Mouse (Mus musculus) gastrocnemius, adult 2 months (tissue): ENCODE data around the gene Gm14862. TPM values are rescaled to one million over a fixed set of nuclear protein-coding genes. Genes with fewer than 3 reads are reported as not detected.
"Not testable (repeated sequence)": the region's sequence is repeated elsewhere in the genome, so short reads cannot be mapped to it uniquely, and the experiment has no call there.

Source experiments
- DNase-seq: peaks from one replicate; pipeline ENCODE4 v3.0.0; 2022
- H3K27ac ChIP-seq: fragments of 200-600 bp; 2 replicates; pipeline ENCODE4 v1.8.1; 2022; ENCODE audit warnings: mild to moderate bottlenecking
- H3K4me3 ChIP-seq: fragments of 200-600 bp; 2 replicates; pipeline ENCODE4 v1.8.1; 2022; ENCODE audit warnings: mild to moderate bottlenecking, moderate library complexity
- CTCF ChIP-seq: fragments of 200-600 bp; IDR thresholded peaks from 2 replicates; pipeline ENCODE4 v1.8.1; 2022; ENCODE audit warnings: antibody characterized with exemption, mild to moderate bottlenecking, moderate library complexity
- intact Hi-C: fragments of 180-260 bp; cut with DNase I; formaldehyde crosslinking; loops from one replicate; pipeline ENCODE4 v1.15.1; 2025
- long read RNA-seq, 2 experiments: library from polyadenylated mRNA; stranded (forward); transcript quantifications; one replicate each; pipeline ENCODE4 v2.0.0; 2021
- total RNA-seq, 2 experiments: library from RNA; stranded (reverse); gene quantifications; 2 replicates each; pipeline ENCODE4 v1.2.3; 2021

Gm14862 gene
- total RNA-seq: not detected
- long read RNA-seq, experiment 1: 0 reads
- long read RNA-seq, experiment 2: 0 reads

DNA sequence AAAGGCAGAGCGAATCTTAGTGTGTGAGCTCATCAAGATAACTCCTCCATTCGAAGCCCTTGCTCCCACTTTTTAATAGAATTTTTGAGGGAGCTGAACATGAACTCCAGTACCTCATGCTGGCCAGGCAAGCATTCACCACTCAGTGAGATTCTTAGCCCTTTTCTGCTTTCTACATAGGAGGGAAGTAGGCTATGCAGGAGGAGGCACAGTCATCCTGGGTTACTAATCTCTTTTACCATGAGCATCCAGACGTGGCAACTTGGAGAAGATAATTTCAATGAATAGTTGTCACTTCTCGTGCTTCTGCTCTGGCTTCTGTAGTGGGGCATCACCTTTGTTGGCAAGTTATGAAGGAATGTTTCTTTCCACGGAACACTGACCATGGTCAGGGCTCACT is at the start of gene Gm14862:
Gene Gm14862, minus strand, starts transcription at position 134 of the 400 bp plus-strand sequence.
- no peak within 1 kb of the TSS for H3K27ac ChIP-seq
- intact Hi-C loops: no loop called here
- no peak for DNase-seq
- no peak for TF ChIP-seq CTCF
- no peak within 1 kb of the TSS for H3K4me3 ChIP-seq

DNA sequence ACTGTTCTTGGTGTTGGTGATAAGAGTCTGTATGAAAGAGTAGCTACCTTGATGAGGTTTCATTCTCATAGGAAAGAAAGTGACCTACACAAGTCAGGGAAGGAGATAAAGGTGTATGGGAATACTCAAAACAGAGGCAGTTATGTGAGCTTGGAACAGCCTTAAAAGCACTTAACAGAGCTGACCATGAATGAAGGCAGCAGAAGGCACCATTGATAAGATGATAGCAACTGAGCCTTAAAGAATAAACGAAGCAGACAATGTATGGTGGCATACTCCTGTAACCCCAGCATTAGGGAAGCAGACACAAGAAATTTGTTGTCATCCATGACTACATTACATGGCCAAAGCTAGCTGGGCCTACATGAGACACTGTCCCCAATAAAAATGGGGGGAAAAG is 46.8 kb upstream of the Gm14862 start:
- TF ChIP-seq CTCF: no peak
- intact Hi-C loops: no loop called here
- Histone ChIP-seq H3K27ac (no peak overlapping the region), H3K4me3 (no peak overlapping the region)
- DNase-seq: no peak

DNA sequence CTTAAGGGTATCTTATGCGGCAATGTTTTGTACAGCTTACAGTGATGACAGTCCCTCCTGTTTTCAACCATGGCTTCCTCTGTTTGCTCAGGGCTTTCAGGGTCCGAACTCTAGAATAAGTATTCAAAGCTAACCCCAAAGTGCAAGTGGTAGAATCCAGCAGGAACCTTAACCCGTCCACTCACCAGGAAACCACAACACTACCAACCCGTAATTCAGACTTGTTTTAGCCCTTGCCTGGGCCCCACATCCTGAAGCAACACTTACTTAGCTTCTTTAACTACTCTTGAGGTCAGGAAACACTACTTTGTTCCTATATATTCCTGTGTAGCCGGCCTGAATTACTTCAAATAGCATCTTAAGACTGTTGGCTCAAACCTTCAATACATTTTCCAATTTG is 46.1 kb upstream of the Gm14862 start:
- intact Hi-C loops: no loop called here
- TF ChIP-seq CTCF: no peak
- DNase-seq: no peak
- Histone ChIP-seq H3K27ac (no peak overlapping the region), H3K4me3 (no peak overlapping the region)

DNA sequence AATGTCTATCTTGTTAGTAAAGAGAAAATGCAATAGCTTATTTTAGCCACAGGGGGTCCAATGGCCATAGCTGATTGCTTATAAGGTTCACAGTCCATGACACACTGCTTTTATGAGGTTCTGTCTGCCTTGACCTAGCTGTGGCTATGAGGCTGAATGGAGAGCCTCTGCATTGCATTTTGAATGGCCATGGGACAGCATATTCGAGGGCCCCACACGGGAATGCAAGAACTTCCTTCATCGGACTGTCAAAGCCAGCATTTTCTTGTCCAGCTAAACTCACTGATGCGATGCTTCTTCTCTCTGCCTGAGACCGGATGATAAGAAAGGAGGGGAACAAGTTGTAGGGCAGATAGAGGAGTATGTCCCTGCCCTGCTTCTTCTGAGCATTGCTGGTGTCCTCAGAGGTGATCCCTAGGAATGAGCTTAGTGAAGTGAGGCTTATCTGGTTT is 41.7 kb upstream of the Gm14862 start:
- Histone ChIP-seq H3K4me3 (no peak overlapping the region), H3K27ac (no peak overlapping the region)
- intact Hi-C loops: no loop called here
- TF ChIP-seq CTCF: no peak
- DNase-seq: no peak

DNA sequence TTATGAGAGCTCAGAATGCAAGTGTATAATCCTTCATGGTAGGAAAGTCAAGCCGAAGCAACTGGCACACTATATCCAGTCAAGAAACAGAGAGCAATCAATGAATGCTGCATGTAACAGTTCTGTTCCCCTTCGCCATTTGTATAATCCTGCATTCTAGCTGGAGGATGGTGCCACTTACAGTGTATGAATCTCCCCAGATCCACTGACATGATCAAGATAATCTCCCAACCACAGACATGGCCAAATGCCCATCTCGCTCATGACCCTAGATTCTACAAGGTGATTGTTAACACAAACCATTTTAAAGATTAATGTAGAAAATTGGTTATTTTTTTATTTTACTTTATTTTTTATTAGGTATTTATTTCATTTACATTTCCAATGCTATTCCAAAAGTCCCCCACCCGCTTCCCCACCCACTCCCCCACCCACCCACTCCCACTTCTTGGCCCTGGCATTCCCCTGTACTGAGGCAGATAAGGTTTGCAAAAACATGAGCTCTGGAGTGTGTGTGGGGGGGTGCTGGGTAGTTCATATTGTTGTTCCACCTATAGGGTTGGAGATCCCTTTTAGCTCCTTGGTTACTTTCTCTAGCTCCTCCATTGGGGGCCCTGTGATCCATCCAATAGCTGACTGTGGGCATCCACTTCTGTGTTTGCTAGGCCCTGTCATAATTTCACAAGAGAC is 36.6 kb upstream of the Gm14862 start:
- intact Hi-C loops: loop anchor here (5.0 kb wide), 1 partner anchor 264 kb away; no protein-coding TSS in a partner anchor
- not testable (repeated sequence) for H3K4me3 ChIP-seq, DNase-seq, H3K27ac ChIP-seq

DNA sequence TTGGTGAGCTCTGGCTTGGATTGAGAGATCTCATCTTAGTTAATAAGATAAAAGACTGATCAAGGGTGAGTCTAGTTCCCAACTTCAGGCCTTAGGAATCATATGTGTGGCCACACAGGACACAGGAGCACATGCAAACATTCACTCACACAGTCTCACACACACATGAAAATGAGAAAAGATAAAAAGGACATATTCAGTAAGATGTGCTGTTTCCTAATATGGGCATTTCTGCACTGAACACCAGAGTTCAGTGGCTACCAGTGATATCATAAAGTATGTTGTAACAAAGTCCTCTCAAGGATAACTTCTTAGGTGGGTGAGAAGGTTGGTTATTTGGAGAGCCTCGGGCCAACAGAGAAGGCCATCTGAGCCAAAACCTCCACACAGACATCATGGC is 26.8 kb upstream of the Gm14862 start, which contains the start of gene H2al1m:
Gene H2al1m, plus strand, starts transcription at position 301 of the 400 bp plus-strand sequence.
- intact Hi-C loops, DNase-seq, H3K27ac ChIP-seq, H3K4me3 ChIP-seq: not testable (repeated sequence)

DNA sequence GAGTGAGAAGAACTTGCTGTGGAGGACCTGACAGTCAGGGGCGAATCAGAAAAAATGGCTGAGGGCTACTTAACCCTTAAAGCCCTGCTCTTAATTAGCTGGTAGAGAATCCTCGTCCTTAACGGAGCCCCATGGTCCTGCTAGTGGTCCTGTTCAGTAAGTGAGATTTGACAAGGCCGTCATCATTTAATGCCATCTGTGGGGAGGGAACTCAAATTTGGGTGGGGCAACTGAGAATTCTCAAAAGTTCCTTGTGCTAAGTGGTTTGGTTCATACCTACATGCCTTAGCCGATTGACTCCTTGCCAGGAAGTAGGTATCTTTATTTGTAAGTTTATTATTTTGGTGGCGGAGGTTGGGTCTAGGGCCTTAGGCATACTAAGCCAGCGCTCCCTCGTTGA is 17.6 kb upstream of the Gm14862 start:
- no peak for DNase-seq
- no peak overlapping the region for H3K27ac ChIP-seq
- intact Hi-C loops: no loop called here
- TF ChIP-seq CTCF: no peak
- no peak overlapping the region for H3K4me3 ChIP-seq

DNA sequence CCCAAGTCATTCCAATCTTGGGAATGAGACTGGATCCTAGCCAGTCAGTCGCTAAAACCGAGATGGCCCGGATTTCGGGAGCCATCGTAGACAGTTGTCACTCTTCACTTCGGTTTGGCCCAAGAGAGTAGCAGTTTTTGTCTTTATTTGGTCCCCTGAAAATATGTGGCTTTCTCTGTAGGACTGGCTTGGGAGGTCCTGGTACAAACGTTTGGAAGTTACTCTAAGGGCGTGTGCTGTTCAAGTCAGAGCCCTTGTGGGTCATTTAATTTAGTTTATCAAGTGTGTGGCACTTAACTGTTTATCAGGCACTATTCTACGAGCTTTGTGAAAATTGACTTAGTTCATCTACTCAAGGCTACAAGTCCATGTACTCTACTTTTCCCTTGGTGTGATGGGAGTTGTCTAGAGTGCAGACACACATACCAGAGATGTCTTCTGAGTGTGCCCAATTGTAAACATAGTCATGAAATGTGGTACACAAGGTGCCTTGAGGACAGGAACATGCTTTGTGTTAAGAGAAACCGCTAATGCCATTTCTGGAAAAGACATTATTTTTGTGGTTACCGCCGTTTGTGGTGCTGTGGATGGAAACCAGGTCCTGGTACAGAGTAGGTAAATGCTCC is 16.8 kb upstream of the Gm14862 start:
- DNase-seq: no peak
- Histone ChIP-seq H3K4me3 (peak overlapping the region; percentile 83), H3K27ac (peak overlapping the region; percentile 84)
- intact Hi-C loops: no loop called here
- TF ChIP-seq CTCF: no peak

DNA sequence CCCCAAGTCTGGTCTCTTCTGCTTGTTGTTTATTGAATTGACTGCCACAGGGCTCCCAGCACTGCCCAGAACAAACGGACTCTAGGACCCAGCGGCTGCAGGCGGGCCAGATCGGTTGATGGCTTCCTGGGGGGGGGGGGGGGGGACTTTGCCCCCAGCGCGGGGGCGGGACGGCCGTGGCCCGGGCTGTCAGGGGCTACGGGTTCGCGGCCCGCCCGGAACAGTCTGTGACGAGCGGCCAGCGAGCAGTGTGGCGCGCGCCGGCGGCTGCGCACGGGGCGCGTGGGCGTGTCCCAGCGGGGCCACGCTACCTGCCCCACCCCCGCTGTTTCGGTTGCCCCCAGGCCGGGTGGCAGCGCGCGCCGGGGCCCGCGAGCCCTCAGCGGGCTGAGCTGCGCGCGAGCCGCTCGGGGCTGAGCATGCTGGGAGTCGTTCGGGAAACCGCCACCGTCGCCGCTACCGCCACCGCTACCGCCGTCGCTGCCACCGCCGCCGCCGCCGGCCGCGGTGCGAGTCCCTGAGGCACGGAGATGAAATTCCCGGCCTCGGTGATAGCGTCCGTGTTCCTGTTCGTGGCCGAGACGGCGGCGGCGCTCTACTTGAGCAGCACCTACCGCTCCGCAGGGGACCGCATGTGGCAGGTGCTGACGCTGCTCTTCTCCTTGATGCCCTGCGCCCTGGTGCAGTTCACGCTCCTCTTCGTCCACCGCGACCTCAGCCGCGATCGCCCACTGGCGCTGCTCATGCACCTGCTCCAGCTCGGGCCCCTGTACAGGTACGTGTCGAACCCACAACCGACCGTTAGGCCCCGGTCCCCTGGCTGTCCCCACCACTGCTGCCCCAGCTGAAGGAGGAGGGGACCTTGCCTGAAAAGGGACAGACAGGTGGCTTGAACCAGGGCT is 16.0 kb upstream of the Gm14862 start, which contains the start of gene Xk:
Gene Xk, plus strand, starts transcription at position 297 of the 902 bp plus-strand sequence.
- Histone ChIP-seq H3K4me3 (peak within 1 kb of the TSS; percentile 83), H3K27ac (peak within 1 kb of the TSS; percentile 84)
- intact Hi-C loops: no loop called here
- DNase-seq: peak; percentile 71
- TF ChIP-seq CTCF: no peak

DNA sequence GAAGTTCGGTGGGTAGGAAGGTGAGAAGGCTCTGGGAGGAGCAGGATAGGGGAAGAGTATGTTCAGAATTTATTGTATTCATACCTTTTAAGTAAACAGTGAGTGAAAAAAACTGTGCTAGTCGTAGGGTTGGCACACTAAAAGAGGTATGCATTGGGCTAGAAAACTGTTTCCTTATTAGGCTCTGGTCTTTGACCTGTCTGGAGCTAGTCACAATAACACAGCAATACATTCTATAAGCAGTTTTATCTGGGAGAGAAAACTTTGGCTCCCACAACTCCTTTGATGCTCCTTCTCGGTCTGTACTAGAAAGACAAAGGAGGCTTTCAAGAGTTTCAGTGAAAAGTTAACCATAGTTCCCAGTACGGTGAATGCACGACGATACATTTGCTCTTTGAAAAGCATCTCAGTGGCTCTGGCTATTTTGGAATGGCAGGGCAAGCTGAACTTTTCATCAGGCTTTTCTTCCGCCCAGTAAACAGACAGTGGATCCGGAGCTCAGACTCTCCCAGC is 15.3 kb upstream of the Gm14862 start:
- intact Hi-C loops: no loop called here
- Histone ChIP-seq H3K4me3 (peak overlapping the region; percentile 83), H3K27ac (peak overlapping the region; percentile 84)
- no peak for TF ChIP-seq CTCF
- no peak for DNase-seq

DNA sequence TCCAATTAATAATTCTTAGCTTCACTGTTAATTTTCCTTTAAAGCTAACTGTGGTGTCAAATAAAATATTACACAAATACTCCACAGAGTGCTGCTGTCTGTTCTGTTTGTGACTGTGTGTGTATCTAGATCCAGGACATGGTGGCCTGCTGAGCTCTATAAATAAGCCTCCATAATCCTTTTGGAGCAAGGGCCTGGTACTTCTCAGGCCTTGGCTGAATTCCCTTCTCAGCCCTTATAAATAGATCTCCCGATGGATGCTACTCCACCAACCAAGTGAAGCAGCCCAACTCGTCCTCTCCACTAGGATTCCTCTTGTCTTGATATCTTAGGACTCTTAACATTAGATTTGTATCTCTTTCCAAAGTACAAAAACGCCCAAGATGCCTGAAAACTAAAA is 14.4 kb upstream of the Gm14862 start:
- intact Hi-C loops: no loop called here
- H3K27ac ChIP-seq: peak overlapping the region; percentile 84
- no peak overlapping the region for H3K4me3 ChIP-seq
- DNase-seq: peak; percentile 25
- no peak for TF ChIP-seq CTCF

DNA sequence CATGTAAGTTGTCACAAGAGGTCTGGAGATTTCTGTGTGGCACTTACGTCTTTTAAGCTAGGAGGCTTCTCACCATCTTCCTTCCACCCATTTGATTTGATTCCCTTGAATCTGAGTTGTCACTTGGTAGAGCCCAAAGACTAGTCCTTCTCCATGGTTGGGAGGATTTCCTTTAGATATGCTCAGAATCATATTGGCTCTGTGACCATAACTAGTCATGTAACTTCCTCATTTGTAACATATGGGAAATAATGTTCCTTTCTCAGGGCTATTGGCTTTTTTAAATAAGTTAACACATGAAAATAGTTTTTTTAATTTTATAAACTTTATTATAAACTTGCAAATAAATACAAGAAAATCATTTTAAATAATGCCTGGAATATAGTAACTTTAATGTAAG is 2.6 kb upstream of the Gm14862 start:
- no peak overlapping the region for H3K27ac ChIP-seq
- H3K4me3 ChIP-seq: no peak overlapping the region
- DNase-seq: no peak
- TF ChIP-seq CTCF: no peak
- intact Hi-C loops: no loop called here
